Mouse (Mus musculus) liver, adult (tissue): ENCODE results near the gene Rbl2.

ENCODE experiments used
- GATA4 ChIP-seq: IDR thresholded peaks from 2 replicates; pipeline ENCODE4 v1.6.1; 2014; ENCODE audit warnings: mild to moderate bottlenecking, low read length; ENCODE audit not compliant: insufficient replicate concordance

Gene Rbl2

GRCm38 (mm10) chr8:91079678-91080077, 9.8 kb downstream of the Rbl2 start:
- no peak for TF ChIP-seq GATA4

GRCm38 (mm10) chr8:91081911-91082310, 12.1 kb downstream of the Rbl2 start:
- TF ChIP-seq GATA4, result no peak

DNA sequence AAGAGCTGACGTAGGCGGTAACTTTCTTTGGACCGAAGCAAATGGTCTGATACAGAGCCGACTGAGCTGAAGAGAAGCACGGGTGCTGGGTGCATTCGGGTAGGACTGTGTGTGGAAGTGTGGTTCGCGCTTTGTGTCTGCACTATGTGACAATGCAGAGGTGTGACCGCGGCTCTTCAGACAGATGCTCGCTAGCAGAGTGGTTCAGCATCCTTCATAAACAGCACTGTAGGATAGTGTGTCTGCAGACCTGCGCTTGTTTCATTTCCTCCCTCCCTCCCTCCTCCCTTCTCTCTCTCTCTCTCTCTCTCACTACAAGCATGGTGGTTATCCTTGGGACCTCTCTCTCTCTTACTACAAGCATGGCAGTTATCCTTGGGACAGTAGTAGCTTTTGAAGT, 12.6 kb downstream of the Rbl2 start:
- TF ChIP-seq GATA4, result no peak

GRCm38 (mm10) chr8:91088452-91088851, 18.6 kb downstream of the Rbl2 start:
- TF ChIP-seq GATA4, result no peak

- TF ChIP-seq GATA4, result no peak
Observed at GRCm38 (mm10) chr8:91089601-91090000, 19.7 kb downstream of the Rbl2 start.

GRCm38 (mm10) chr8:91094135-91094534, 24.3 kb downstream of the Rbl2 start:
- TF ChIP-seq GATA4, result no peak

DNA sequence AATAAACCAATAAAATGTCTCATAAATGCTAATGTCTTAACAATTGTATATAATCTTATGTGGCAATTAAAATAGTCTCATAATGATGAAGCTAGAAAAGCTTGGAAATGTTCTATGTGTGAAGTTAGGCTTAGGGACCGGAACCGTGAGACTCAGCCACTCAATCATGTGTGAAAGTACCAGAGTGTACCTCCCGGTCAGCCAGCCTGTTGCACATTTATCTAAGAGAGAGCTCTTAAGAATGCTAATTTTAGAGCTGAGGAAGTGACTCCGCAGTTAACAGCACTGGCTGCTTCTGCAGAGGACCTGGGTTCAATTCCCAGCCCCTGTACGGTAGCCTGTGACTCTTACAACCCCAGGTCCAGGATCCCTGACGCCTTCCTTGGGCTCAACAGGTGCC, 28.2 kb downstream of the Rbl2 start:
- no peak for TF ChIP-seq GATA4

- no peak for TF ChIP-seq GATA4
Observed at GRCm38 (mm10) chr8:91106271-91106670, 36.4 kb downstream of the Rbl2 start.

DNA sequence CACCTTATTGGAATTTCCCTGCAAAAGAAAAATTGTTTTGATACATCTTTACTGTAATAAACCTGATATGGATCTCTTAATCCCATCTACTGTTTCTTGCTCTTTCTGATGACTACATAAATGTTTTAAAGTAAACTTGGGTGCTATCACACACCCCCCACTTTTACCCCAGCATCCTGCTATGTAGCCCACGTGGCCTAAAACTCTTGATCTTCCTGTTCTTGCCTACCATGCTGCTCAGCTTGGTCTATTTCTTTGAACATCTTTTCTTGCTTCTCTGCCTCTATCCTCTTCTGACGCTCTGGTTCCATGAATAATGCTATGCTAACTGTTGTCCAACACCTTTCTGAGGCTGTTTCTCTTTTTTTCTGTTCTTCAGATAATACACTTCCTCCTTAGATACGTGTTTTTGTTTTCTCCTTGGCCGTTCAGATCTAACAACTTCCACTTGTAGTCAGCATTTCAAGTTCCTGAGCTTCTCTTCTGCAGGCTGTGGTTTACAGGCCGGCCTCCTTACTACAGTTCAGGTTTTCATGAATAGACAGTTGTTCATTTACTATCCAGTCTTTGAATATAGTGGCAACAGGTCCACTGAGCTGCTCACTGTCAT, 42.1 kb downstream of the Rbl2 start:
- TF ChIP-seq GATA4, result no peak

GRCm38 (mm10) chr8:91114428-91114827, 44.6 kb downstream of the Rbl2 start:
- no peak for TF ChIP-seq GATA4

DNA sequence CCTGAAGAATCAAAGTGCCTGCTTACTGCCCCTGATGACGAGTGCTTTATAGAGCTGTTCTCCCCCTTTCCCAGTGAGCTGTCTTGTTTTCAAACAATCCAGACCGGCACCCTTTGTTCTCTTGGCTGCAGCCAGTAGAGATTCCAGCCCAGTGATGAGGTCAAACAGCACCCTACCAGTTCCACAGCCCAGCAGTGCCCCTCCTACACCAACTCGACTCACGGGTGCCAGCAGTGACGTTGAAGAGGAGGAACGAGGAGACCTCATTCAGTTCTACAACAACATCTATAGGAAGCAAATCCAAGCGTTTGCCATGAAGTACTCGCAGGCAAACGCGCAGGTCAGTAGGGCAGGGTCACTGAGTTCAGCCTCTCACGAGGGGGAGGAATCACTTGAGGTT, 45.1 kb downstream of the Rbl2 start:
- no peak for TF ChIP-seq GATA4

- no peak for TF ChIP-seq GATA4
Observed at GRCm38 (mm10) chr8:91117537-91117936, 47.7 kb downstream of the Rbl2 start.

- TF ChIP-seq GATA4, result no peak
Observed at GRCm38 (mm10) chr8:91118131-91118530, 48.3 kb downstream of the Rbl2 start.

DNA sequence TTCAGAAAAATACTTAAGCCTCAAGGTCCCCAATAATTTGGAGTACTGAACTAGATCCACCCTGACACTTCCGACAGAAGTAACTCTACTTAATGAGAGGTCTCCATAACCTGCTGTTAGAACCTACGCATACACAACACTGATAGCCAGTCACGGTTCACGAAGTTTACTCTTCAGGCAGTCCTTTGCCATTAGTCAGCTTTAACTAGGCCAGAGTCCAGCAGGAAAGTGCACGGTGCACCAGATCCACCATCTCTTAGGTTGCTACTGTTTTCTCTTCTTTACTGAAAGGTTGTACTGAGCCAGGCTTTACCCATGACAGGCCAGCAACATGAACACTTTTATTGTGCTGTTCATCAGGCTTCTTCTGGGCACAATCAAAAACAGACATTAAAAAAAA, 54.5 kb downstream of the Rbl2 start:
- TF ChIP-seq GATA4, result no peak

GRCm38 (mm10) chr8:91126786-91127185, 56.9 kb downstream of the Rbl2 start:
- no peak for TF ChIP-seq GATA4

DNA sequence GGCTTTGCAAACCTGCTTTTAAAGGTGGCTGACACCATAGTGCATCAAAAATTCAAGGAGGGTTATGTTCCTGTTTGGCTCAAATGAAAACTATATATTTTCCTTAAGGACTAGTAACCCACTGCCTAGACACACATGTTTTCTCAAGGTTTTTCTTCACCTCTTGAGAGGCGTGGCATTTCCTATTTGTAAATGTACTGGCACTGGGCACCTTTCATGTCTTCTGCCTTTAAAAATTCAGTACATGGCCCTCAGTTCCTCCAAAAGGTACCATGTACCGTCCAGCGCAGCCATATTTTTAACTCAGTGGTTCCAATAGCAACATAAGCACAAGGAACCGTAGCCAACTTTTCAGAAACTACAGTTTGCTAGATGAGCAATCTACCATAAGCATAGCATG, 62.9 kb downstream of the Rbl2 start:
- TF ChIP-seq GATA4, result no peak

- TF ChIP-seq GATA4, result no peak
Observed at GRCm38 (mm10) chr8:91133441-91134069, 63.7 kb downstream of the Rbl2 start.
